12 mouse cellular contexts compared by ENCODE assay signal in genomic region chr8:11071162-11071561, GRCm38 (mm10).
DNase-seq lines count a peak whose midpoint lies in the region; ATAC-seq and TF ChIP-seq lines count a peak whose summit lies in the region.
"Had no signal": no experiment of that assay in that cellular context is flagged by ENCODE, and none has a peak within 500 bp of the region (broad histone marks: within the 10 kb centered on the region; RNA-seq: fewer than 3 reads in every experiment).

No protein-coding gene starts in this region.

- ATAC-seq in lung, postnatal 0 days: no peak
- ATAC-seq in kidney, embryonic 16.5 days (ENCODE audit: low FRiP score, low TSS enrichment): peak; percentile 84; the same call in 1 of the 2 replicates
- peak; percentile 33; the same call in 1 of the 2 replicates for ATAC-seq in neutrophil, adult 5-6 weeks (ENCODE audit: extremely low read depth, insufficient number of reproducible peaks, low FRiP score, poor library complexity, severe bottlenecking)

- H3K36me3 ChIP-seq in lung, postnatal 0 days (ENCODE audit: insufficient read depth, low read length): no peaks in the 10 kb centered on the region
- H3K36me3 ChIP-seq in kidney, embryonic 16.5 days (ENCODE audit: insufficient read depth, low read length): no peaks in the 10 kb centered on the region
- H3K36me3 ChIP-seq: heart, embryonic 15.5 days; limb, embryonic 15.5 days had no signal

- H3K9ac ChIP-seq in lung, postnatal 0 days (replicated peaks; ENCODE audit: low read depth): no peak overlapping the region
- H3K9ac ChIP-seq in kidney, embryonic 16.5 days (replicated peaks; ENCODE audit: low read length): no peak overlapping the region
- H3K9ac ChIP-seq: heart, embryonic 15.5 days; limb, embryonic 15.5 days had no signal

- whole genome bisulfite sequencing in lung, postnatal 0 days: 61% methylated on average over 2 of the region's 2 CpGs
- 59% methylated on average over 2 of the region's 2 CpGs for WGBS in kidney, embryonic 16.5 days

- no peaks in the 10 kb centered on the region for H3K4me1 ChIP-seq in lung, postnatal 0 days (ENCODE audit: insufficient read depth, low read depth, low read length)
- no peaks in the 10 kb centered on the region for H3K4me1 ChIP-seq in kidney, embryonic 16.5 days (ENCODE audit: insufficient read depth, low read length)
- H3K4me1 ChIP-seq: heart, embryonic 15.5 days; limb, embryonic 15.5 days had no signal

- no peak overlapping the region for H3K4me2 ChIP-seq in lung, postnatal 0 days (replicated peaks; ENCODE audit: low read depth, low read length)
- H3K4me2 ChIP-seq in kidney, embryonic 16.5 days (replicated peaks; ENCODE audit: low read depth, low read length): no peak overlapping the region
- H3K4me2 ChIP-seq: heart, embryonic 15.5 days; limb, embryonic 15.5 days had no signal

- DNase-seq in embryo, embryonic 10.5 days (ENCODE audit: low spot score): peak; percentile 17
- DNase-seq in embryo, embryonic 9.5 days (ENCODE audit: extremely low spot score): no peak
- peak; percentile 15 for DNase-seq in lung, postnatal 0 days (ENCODE audit: low spot score)
- DNase-seq in lung, postnatal 4 days: no peak
- no peak for DNase-seq in frontal cortex, adult 2 months (ENCODE audit: extremely low spot score in 1 of 2, low spot score in 1 of 2)
- DNase-seq in thymus, adult 18-20 months: no peak
- DNase-seq: cerebellum, adult 2 months; midbrain, embryonic 14.5 days had no signal

- H3K27me3 ChIP-seq in lung, postnatal 0 days (replicated peaks; ENCODE audit: insufficient read depth, low read length): no peaks in the 10 kb centered on the region; the same call in 1 of the 2 replicates
- no peaks in the 10 kb centered on the region for H3K27me3 ChIP-seq in kidney, embryonic 16.5 days (ENCODE audit: insufficient read depth, low read length)
- H3K27me3 ChIP-seq: heart, embryonic 15.5 days; limb, embryonic 15.5 days had no signal

- no peak for TF ChIP-seq EP300 in lung, postnatal 0 days (IDR thresholded peaks at IDR 0.05)

- no peak overlapping the region for H3K4me3 ChIP-seq in lung, postnatal 0 days (ENCODE audit: low read depth, low read length)
- no peak overlapping the region for H3K4me3 ChIP-seq in kidney, embryonic 16.5 days (ENCODE audit: low read length)
- H3K4me3 ChIP-seq: heart, embryonic 15.5 days; limb, embryonic 15.5 days had no signal

- H3K9me3 ChIP-seq in lung, postnatal 0 days (ENCODE audit: low read length): no peaks in the 10 kb centered on the region
- no peaks in the 10 kb centered on the region for H3K9me3 ChIP-seq in kidney, embryonic 16.5 days (ENCODE audit: low read length)
- H3K9me3 ChIP-seq: heart, embryonic 15.5 days; limb, embryonic 15.5 days had no signal

- no peak overlapping the region for H3K27ac ChIP-seq in lung, postnatal 0 days (ENCODE audit: low read length)
- no peak overlapping the region for H3K27ac ChIP-seq in kidney, embryonic 16.5 days (ENCODE audit: low read length)
- H3K27ac ChIP-seq: heart, embryonic 15.5 days; limb, embryonic 15.5 days had no signal

- peak; percentile 49 for TF ChIP-seq CTCF in lung, postnatal 0 days (IDR thresholded peaks at IDR 0.05)

Comparison
In these comparisons a context has a peak if more than half of its experiments do, and no peak if none do; other contexts are left out.
1. DNase-seq: peak in embryo, embryonic 10.5 days (single experiment) and lung, postnatal 0 days (single experiment); none in embryo, embryonic 9.5 days (single experiment), lung, postnatal 4 days (0 of 2), frontal cortex, adult 2 months (0 of 2) and thymus, adult 18-20 months (0 of 2).